Mouse (Mus musculus): ENCODE results near the gene Sept4. TPM values are rescaled to one million over a fixed set of nuclear protein-coding genes. Genes with fewer than 3 reads are reported as not detected.
A peak's percentile ranks its signal among the peaks of the same experiment; 100 is the strongest.

Sept4 gene
- polyA plus RNA-seq, 1 experiment = 25.7 TPM

DNA sequence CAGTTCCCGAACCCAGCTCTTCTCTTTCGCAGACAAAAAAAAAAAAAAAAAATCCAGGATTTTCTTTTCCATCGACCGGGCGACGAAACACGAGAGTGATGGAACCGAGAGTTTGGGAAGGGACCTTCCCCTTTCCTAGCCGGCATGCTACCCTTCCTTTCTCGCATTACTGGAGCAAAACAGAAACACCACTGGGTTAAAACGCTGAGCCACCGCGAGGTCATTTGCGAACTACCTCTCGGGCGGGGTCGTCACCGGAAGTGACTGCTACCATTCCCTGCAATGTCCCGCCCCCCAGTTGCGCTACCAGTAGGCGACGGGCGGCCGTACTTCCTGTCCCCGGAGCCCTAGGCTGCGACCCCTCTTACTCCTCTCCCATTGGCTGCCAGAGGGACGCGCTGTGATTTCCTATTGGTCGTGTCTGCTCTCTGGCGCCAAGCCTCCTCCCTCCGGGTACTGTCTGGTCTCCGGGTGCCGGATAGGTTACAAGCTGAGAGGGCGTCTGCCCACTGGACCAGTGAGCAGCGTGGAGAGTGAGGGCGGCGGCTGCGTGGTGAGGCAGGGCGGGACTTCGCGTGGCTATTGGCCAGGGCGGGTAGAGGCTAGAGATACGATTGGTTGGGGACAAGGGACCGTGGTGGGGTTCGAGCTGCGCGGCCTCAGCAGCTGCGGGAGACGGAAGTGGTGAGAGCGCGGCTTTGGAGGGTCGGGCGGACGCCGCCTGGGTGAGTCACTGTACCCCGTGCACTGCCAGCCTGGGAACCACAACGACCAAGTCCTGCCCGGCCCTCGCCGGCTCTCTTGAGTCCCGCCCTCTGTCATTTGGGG, 23.0 kb downstream of the Sept4 start, which contains the start of gene Mtmr4:
Gene Mtmr4 (plus strand): TSS at position 637 of the 828 bp plus-strand sequence.
- DNase-seq (ENCODE audit: low read depth in 1 of 2, low spot score in 2 of 2) = peak; percentile 99
- under 1% methylated on average over 58 of the region's 61 CpGs for WGBS
- H3K27me3 ChIP-seq (ENCODE audit: control insufficient read depth, insufficient read depth, low read length) = no peaks in the 10 kb centered on the region
- H3K4me3 ChIP-seq (ENCODE audit: extremely low read depth, insufficient read depth, insufficient read length) = peak within 1 kb of the TSS; percentile 75
- no peaks in the 10 kb centered on the region for H3K36me3 ChIP-seq (ENCODE audit: control insufficient read depth, insufficient read depth, low read length)
- H3K27ac ChIP-seq (ENCODE audit: insufficient read depth, low read length) = peak within 1 kb of the TSS; percentile 88
- peaks cover 16% of the 10 kb centered on the region for H3K4me1 ChIP-seq (ENCODE audit: control insufficient read depth, insufficient read depth, insufficient read length)
- TF ChIP-seq CTCF (IDR thresholded peaks at IDR 0.05; ENCODE audit: extremely low read depth, insufficient read depth, insufficient read length, insufficient replicate concordance) (no peak), POLR2A (IDR thresholded peaks at IDR 0.05; ENCODE audit: low read depth, low read length) (peak; percentile 73)

DNA sequence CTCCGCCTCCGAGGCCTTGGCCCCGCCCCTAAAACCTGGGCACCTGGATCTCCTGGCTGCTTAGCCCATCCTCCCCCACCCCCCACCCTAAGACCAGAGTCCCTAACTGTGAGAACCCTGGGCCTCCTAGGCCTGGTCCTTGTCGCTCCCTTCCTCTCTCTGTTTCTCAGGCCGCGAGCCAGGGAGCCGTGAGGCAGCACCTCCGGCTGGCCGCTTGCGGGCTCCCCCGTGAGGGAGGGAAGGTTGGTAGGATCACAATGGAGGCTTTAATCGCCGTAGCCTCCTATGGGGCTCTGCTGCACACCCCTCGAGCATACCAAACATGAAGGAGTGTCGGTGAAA, 23.6 kb downstream of the Sept4 start:
- Histone ChIP-seq H3K27me3 (ENCODE audit: control insufficient read depth, insufficient read depth, low read length) (no peaks in the 10 kb centered on the region), H3K4me3 (ENCODE audit: extremely low read depth, insufficient read depth, insufficient read length) (peak overlapping the region; percentile 75), H3K27ac (ENCODE audit: insufficient read depth, low read length) (peak overlapping the region; percentile 88), H3K36me3 (ENCODE audit: control insufficient read depth, insufficient read depth, low read length) (peaks cover 3% of the 10 kb centered on the region; the same call in 1 of the 2 replicates), H3K4me1 (ENCODE audit: control insufficient read depth, insufficient read depth, insufficient read length) (peaks cover 16% of the 10 kb centered on the region)
- WGBS = under 1% methylated on average over 14 of the region's 15 CpGs
- no peak for DNase-seq (ENCODE audit: low read depth in 1 of 2, low spot score in 2 of 2)
- peak; percentile 12; the same call in 1 of the 2 replicates for TF ChIP-seq CTCF (IDR thresholded peaks at IDR 0.05; ENCODE audit: extremely low read depth, insufficient read depth, insufficient read length, insufficient replicate concordance)
- no peak for TF ChIP-seq POLR2A (IDR thresholded peaks at IDR 0.05; ENCODE audit: low read depth, low read length)

DNA sequence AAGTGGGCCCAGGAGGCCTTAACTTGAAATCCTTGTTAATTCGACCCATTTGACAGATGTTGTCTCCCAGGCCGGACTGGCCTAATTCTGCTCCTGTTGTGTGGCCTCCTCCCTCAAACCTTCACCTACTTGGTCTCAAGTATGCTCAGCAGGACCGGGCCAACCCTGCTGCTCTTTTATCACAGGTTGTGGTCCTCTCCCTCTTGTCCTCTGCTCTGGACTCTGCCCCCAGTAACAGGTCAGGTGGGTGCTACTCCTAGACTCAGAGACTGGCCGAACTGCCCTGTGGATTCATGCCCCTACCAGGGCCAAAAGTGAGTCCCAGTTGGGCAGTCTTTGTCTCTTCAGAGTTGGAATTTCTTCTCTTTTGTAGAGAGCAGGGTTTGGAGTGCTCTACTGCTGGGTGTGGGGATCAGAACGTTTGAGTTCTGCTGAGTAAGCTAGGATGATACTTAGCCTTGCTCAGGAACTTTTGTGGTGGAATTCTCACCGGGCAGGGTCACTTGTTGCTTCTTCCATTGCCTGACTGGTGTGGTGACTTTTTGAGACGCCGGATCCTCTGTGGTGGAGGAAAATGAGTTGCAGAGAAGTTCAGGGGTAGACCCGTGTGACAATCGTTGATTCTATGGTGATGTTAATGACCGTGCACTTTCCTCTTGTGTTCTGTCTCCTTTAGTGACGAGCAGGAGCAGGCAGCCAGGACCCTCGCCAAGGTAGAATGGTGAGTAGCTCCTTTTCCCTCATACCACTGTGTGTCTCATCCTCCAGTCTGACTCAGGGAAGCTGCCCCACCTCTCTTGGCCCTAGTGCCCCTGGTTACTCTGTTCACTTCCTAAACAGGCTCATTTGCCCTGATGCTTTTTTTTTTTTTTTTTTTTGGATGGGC, 24.3 kb downstream of the Sept4 start:
- WGBS = 40% methylated on average over 13 of the region's 13 CpGs
- no peaks in the 10 kb centered on the region for H3K27me3 ChIP-seq (ENCODE audit: control insufficient read depth, insufficient read depth, low read length)
- H3K4me1 ChIP-seq (ENCODE audit: control insufficient read depth, insufficient read depth, insufficient read length) = peaks cover 16% of the 10 kb centered on the region
- DNase-seq (ENCODE audit: low read depth in 1 of 2, low spot score in 2 of 2) = no peak
- peak overlapping the region; percentile 88 for H3K27ac ChIP-seq (ENCODE audit: insufficient read depth, low read length)
- H3K4me3 ChIP-seq (ENCODE audit: extremely low read depth, insufficient read depth, insufficient read length) = peak overlapping the region; percentile 75
- peaks cover 7% of the 10 kb centered on the region for H3K36me3 ChIP-seq (ENCODE audit: control insufficient read depth, insufficient read depth, low read length)
- TF ChIP-seq POLR2A (IDR thresholded peaks at IDR 0.05; ENCODE audit: low read depth, low read length) (no peak), CTCF (IDR thresholded peaks at IDR 0.05; ENCODE audit: extremely low read depth, insufficient read depth, insufficient read length, insufficient replicate concordance) (no peak)

DNA sequence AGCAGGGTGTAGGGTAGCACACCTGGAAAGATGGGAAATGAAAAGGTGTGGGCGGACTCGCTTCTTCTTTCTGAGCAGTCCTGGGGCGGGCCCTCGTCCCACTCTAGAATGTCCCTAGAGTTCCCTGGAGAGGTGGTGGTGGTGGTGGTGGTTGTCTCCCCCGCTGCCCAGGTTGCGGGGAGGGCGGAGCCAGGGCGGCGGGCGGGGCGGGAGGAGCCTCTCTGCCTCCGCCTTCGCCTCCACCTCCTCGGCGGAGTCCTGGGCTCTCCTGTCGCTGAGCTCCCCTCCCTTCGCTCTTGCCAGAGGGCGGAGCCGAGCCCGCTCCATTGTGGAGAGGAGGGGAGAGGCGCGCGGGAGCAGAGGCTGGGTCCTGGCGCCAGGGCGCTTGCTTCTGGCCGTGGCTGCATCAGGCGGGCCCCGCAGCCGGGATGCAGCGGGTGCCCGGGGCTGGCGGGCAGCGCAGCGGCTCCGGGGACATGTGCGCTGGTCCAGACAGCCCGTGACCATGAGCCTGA, 26.7 kb downstream of the Sept4 start:
- 3% methylated on average over 27 of the region's 37 CpGs for WGBS
- peak in 1 of 2 experiments; percentile 61 for DNase-seq (ENCODE audit: low read depth in 1 of 2, low spot score in 2 of 2)
- Histone ChIP-seq H3K4me1 (ENCODE audit: control insufficient read depth, insufficient read depth, insufficient read length) (peaks cover 16% of the 10 kb centered on the region), H3K27ac (ENCODE audit: insufficient read depth, low read length) (peak overlapping the region; percentile 36), H3K36me3 (ENCODE audit: control insufficient read depth, insufficient read depth, low read length) (peaks cover 21% of the 10 kb centered on the region), H3K27me3 (ENCODE audit: control insufficient read depth, insufficient read depth, low read length) (no peaks in the 10 kb centered on the region), H3K4me3 (ENCODE audit: extremely low read depth, insufficient read depth, insufficient read length) (peak overlapping the region; percentile 46; the same call in 1 of the 2 replicates)
- TF ChIP-seq CTCF (IDR thresholded peaks at IDR 0.05; ENCODE audit: extremely low read depth, insufficient read depth, insufficient read length, insufficient replicate concordance) = no peak
- TF ChIP-seq POLR2A (IDR thresholded peaks at IDR 0.05; ENCODE audit: low read depth, low read length) = no peak

DNA sequence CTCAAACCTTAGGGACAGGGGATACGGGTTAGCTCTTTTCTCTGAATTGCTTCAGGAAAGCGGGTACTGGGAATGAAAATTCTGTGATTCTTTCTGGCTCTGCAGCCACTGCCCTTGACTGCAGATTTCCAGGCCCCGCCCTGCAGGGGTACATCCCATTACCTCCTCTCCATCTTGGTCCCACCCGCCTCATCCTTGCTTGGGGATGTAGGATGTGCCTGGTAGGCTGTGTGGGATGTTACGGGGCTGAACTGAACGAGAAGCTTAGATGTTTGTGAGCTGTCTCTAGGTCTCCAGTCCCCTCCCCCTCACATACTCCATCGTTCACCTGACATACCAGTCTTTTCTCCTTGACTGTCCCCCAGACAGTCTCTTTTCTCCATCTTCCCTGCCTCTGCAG, 27.3 kb downstream of the Sept4 start:
- Histone ChIP-seq H3K4me1 (ENCODE audit: control insufficient read depth, insufficient read depth, insufficient read length) (peaks cover 16% of the 10 kb centered on the region), H3K4me3 (ENCODE audit: extremely low read depth, insufficient read depth, insufficient read length) (peak overlapping the region; percentile 46; the same call in 1 of the 2 replicates), H3K36me3 (ENCODE audit: control insufficient read depth, insufficient read depth, low read length) (peaks cover 25% of the 10 kb centered on the region), H3K27ac (ENCODE audit: insufficient read depth, low read length) (no peak overlapping the region), H3K27me3 (ENCODE audit: control insufficient read depth, insufficient read depth, low read length) (no peaks in the 10 kb centered on the region)
- TF ChIP-seq POLR2A (IDR thresholded peaks at IDR 0.05; ENCODE audit: low read depth, low read length) = no peak
- TF ChIP-seq CTCF (IDR thresholded peaks at IDR 0.05; ENCODE audit: extremely low read depth, insufficient read depth, insufficient read length, insufficient replicate concordance) = no peak
- DNase-seq (ENCODE audit: low read depth in 1 of 2, low spot score in 2 of 2) = no peak
- 53% methylated on average over 7 of the region's 7 CpGs for WGBS

DNA sequence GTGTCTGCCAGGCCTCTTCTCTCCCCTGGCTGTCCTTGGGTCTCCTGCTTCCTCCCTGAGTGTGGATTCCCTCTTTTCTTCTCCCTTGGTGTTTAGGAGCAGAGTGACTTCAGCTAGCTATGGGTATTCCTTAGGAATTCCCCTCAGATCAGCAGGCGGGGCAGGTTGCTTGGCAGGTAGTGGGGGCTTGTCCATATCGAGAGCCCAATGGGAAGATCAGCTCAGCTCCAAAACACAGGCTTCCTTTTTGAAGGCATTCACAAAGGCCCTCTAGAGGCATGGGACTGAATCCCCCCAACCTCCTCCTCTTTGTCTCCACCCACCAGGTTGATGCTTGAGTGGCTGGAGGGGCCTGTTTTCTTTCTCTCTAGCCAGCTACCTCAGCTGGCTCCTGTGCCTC, 27.8 kb downstream of the Sept4 start:
- peaks cover 28% of the 10 kb centered on the region for H3K36me3 ChIP-seq (ENCODE audit: control insufficient read depth, insufficient read depth, low read length)
- no peak overlapping the region for H3K27ac ChIP-seq (ENCODE audit: insufficient read depth, low read length)
- no peak for TF ChIP-seq POLR2A (IDR thresholded peaks at IDR 0.05; ENCODE audit: low read depth, low read length)
- no peak for TF ChIP-seq CTCF (IDR thresholded peaks at IDR 0.05; ENCODE audit: extremely low read depth, insufficient read depth, insufficient read length, insufficient replicate concordance)
- peaks cover 16% of the 10 kb centered on the region for H3K4me1 ChIP-seq (ENCODE audit: control insufficient read depth, insufficient read depth, insufficient read length)
- H3K4me3 ChIP-seq (ENCODE audit: extremely low read depth, insufficient read depth, insufficient read length) = no peak overlapping the region
- H3K27me3 ChIP-seq (ENCODE audit: control insufficient read depth, insufficient read depth, low read length) = no peaks in the 10 kb centered on the region
- no peak for DNase-seq (ENCODE audit: low read depth in 1 of 2, low spot score in 2 of 2)
- WGBS = 72% methylated on average over 2 of the region's 2 CpGs
